Mouse (Mus musculus) liver, embryonic 12.5 days (tissue): ENCODE results near the gene Mta3. TPM values are rescaled to one million over a fixed set of nuclear protein-coding genes. Genes with fewer than 3 reads are reported as not detected.

ENCODE experiments used
- ATAC-seq: fragments of 200-750 bp; cut with Nextera tagmentation; 2 replicates; pipeline ENCODE4 v1.8.0; 2017; ENCODE audit warnings: moderate number of reproducible peaks, mild to moderate bottlenecking, moderate library complexity
- H3K27ac ChIP-seq: fragments of 300-500 bp; sonication (generic); 2 replicates; pipeline ENCODE4 v1.5.1; 2016; ENCODE audit warnings: mild to moderate bottlenecking
- H3K27me3 ChIP-seq: fragments of 300-500 bp; sonication (generic); replicated peaks from 2 replicates; pipeline ENCODE4 v1.6.1; 2016; ENCODE audit warnings: mild to moderate bottlenecking, moderate library complexity
- H3K36me3 ChIP-seq: fragments of 300-500 bp; sonication (generic); 2 replicates; pipeline ENCODE4 v1.6.1; 2016; ENCODE audit warnings: mild to moderate bottlenecking, moderate library complexity
- H3K4me1 ChIP-seq: fragments of 300-500 bp; sonication (generic); 2 replicates; pipeline ENCODE4 v1.6.1; 2016
- H3K4me2 ChIP-seq: fragments of 300-500 bp; sonication (generic); 2 replicates; pipeline ENCODE4 v1.6.1; 2016; ENCODE audit warnings: mild to moderate bottlenecking, moderate library complexity
- H3K4me3 ChIP-seq: fragments of 300-500 bp; sonication (generic); 2 replicates; pipeline ENCODE4 v1.5.1; 2016; ENCODE audit warnings: mild to moderate bottlenecking, moderate library complexity
- H3K9ac ChIP-seq: fragments of 300-500 bp; sonication (generic); 2 replicates; pipeline ENCODE4 v1.6.1; 2016; ENCODE audit warnings: mild to moderate bottlenecking, moderate library complexity
- H3K9me3 ChIP-seq: fragments of 300-500 bp; sonication (generic); replicated peaks from 2 replicates; pipeline ENCODE4 v1.6.1; 2016; ENCODE audit warnings: mild to moderate bottlenecking, moderate library complexity
- WGBS: fragments of 180-500 bp; shearing (Covaris S2); methylation state at CpG from one replicate; pipeline ENCODE4 v1.1.7; 2016; ENCODE audit not compliant: insufficient replicate concordance; 5-methylcytosine and 5-hydroxymethylcytosine counted together
- polyA plus RNA-seq: library from polyadenylated mRNA; unstranded; fragments of >200 nt; fragmentation: Nextera tagmentation; extraction: Ambion mirVana; gene quantifications from 2 replicates; pipeline ENCODE4 v1.2.1, GENCODE M21; 2016

The Mta3 gene
- polyA plus RNA-seq, 1 experiment from 2014 or later: 60.2 TPM

- H3K4me2 ChIP-seq: no peak overlapping the region
These were observed 113.5 kb downstream of the Mta3 start for GRCm38 (mm10) chr17:83819503-83819902.

GRCm38 (mm10) chr17:83820701-83821100, 114.7 kb downstream of the Mta3 start:
- H3K4me2 ChIP-seq: no peak overlapping the region
- H3K4me1 ChIP-seq: peaks cover 7% of the 10 kb centered on the region
- 84% methylated on average over 5 of the region's 5 CpGs for WGBS
- no peaks in the 10 kb centered on the region for H3K27me3 ChIP-seq
- no peak overlapping the region for H3K9ac ChIP-seq
- H3K4me3 ChIP-seq: no peak overlapping the region
- ATAC-seq: no peak
- no peaks in the 10 kb centered on the region; the same call in 1 of the 2 replicates for H3K36me3 ChIP-seq
- no peaks in the 10 kb centered on the region for H3K9me3 ChIP-seq
- H3K27ac ChIP-seq: no peak overlapping the region

More at GRCm38 (mm10) chr17:83819503-83819902, 113.5 kb downstream of the Mta3 start:
- peaks cover 2% of the 10 kb centered on the region; the same call in 1 of the 2 replicates for H3K36me3 ChIP-seq
- no peak overlapping the region for H3K9ac ChIP-seq
- no peak for ATAC-seq
- no peaks in the 10 kb centered on the region for H3K9me3 ChIP-seq
- WGBS: 67% methylated on average over 8 of the region's 8 CpGs
- peaks cover 7% of the 10 kb centered on the region for H3K4me1 ChIP-seq
- H3K27ac ChIP-seq: no peak overlapping the region
- no peaks in the 10 kb centered on the region for H3K27me3 ChIP-seq
- H3K4me3 ChIP-seq: no peak overlapping the region

GRCm38 (mm10) chr17:83821876-83822275, 115.9 kb downstream of the Mta3 start:
- Histone ChIP-seq H3K4me3 (no peak overlapping the region), H3K4me2 (no peak overlapping the region), H3K9me3 (no peaks in the 10 kb centered on the region), H3K9ac (no peak overlapping the region), H3K4me1 (peaks cover 3% of the 10 kb centered on the region; the same call in 1 of the 2 replicates), H3K36me3 (no peaks in the 10 kb centered on the region; the same call in 1 of the 2 replicates), H3K27ac (no peak overlapping the region), H3K27me3 (no peaks in the 10 kb centered on the region)
- WGBS: 79% methylated on average over 3 of the region's 3 CpGs
- ATAC-seq: no peak

- WGBS: 56% methylated on average over 7 of the region's 7 CpGs
- Histone ChIP-seq H3K4me2 (no peak overlapping the region), H3K4me1 (peaks cover 3% of the 10 kb centered on the region; the same call in 1 of the 2 replicates), H3K9me3 (no peaks in the 10 kb centered on the region), H3K9ac (no peak overlapping the region), H3K36me3 (no peaks in the 10 kb centered on the region), H3K27me3 (no peaks in the 10 kb centered on the region), H3K4me3 (no peak overlapping the region), H3K27ac (no peak overlapping the region)
- no peak for ATAC-seq
These were observed 117.9 kb downstream of the Mta3 start for GRCm38 (mm10) chr17:83823835-83824234.

- Histone ChIP-seq H3K9ac (no peak overlapping the region), H3K27ac (no peak overlapping the region), H3K4me3 (no peak overlapping the region), H3K36me3 (no peaks in the 10 kb centered on the region), H3K9me3 (no peaks in the 10 kb centered on the region), H3K4me2 (no peak overlapping the region), H3K27me3 (no peaks in the 10 kb centered on the region), H3K4me1 (peaks cover 21% of the 10 kb centered on the region)
- ATAC-seq: no peak
- WGBS: 49% methylated on average over 3 of the region's 3 CpGs
These were observed 123.4 kb downstream of the Mta3 start for GRCm38 (mm10) chr17:83829356-83829755.

GRCm38 (mm10) chr17:83830616-83831292, 124.8 kb downstream of the Mta3 start:
- H3K27me3 ChIP-seq: no peaks in the 10 kb centered on the region
- no peaks in the 10 kb centered on the region for H3K9me3 ChIP-seq
- no peak overlapping the region for H3K9ac ChIP-seq
- no peak overlapping the region for H3K4me3 ChIP-seq
- no peak overlapping the region for H3K27ac ChIP-seq
- 88% methylated on average over 4 of the region's 4 CpGs for WGBS
- peaks cover 25% of the 10 kb centered on the region for H3K4me1 ChIP-seq
- ATAC-seq: no peak
- H3K36me3 ChIP-seq: no peaks in the 10 kb centered on the region
- no peak overlapping the region for H3K4me2 ChIP-seq

GRCm38 (mm10) chr17:83834120-83834519, 128.2 kb downstream of the Mta3 start:
- no peaks in the 10 kb centered on the region for H3K36me3 ChIP-seq
- H3K4me2 ChIP-seq: no peak overlapping the region
- ATAC-seq: no peak
- no peak overlapping the region for H3K9ac ChIP-seq
- H3K27ac ChIP-seq: no peak overlapping the region
- no peaks in the 10 kb centered on the region for H3K9me3 ChIP-seq
- H3K4me3 ChIP-seq: no peak overlapping the region
- WGBS: 65% methylated on average over 4 of the region's 4 CpGs
- H3K4me1 ChIP-seq: peaks cover 28% of the 10 kb centered on the region
- H3K27me3 ChIP-seq: no peaks in the 10 kb centered on the region

- H3K27me3 ChIP-seq: no peaks in the 10 kb centered on the region
- no peaks in the 10 kb centered on the region for H3K9me3 ChIP-seq
- ATAC-seq: peak; percentile 75
- H3K9ac ChIP-seq: no peak overlapping the region
- H3K4me2 ChIP-seq: no peak overlapping the region
- no peak overlapping the region for H3K4me3 ChIP-seq
- peaks cover 19% of the 10 kb centered on the region for H3K4me1 ChIP-seq
- H3K36me3 ChIP-seq: no peaks in the 10 kb centered on the region
- WGBS: 64% methylated on average over 3 of the region's 3 CpGs
- peak overlapping the region; percentile 67 for H3K27ac ChIP-seq
These were observed 130.1 kb downstream of the Mta3 start for GRCm38 (mm10) chr17:83836048-83836447.

GRCm38 (mm10) chr17:83837659-83838190, 131.8 kb downstream of the Mta3 start:
- Histone ChIP-seq H3K4me1 (peaks cover 12% of the 10 kb centered on the region), H3K27ac (no peak overlapping the region), H3K4me2 (no peak overlapping the region), H3K9ac (no peak overlapping the region), H3K4me3 (no peak overlapping the region), H3K36me3 (no peaks in the 10 kb centered on the region), H3K9me3 (no peaks in the 10 kb centered on the region), H3K27me3 (no peaks in the 10 kb centered on the region)
- no peak for ATAC-seq
- 53% methylated on average over 8 of the region's 8 CpGs for WGBS

GRCm38 (mm10) chr17:83839132-83839531, 133.2 kb downstream of the Mta3 start:
- no peak overlapping the region for H3K4me3 ChIP-seq
- 56% methylated on average over 9 of the region's 9 CpGs for WGBS
- no peaks in the 10 kb centered on the region for H3K9me3 ChIP-seq
- no peak overlapping the region for H3K4me2 ChIP-seq
- H3K4me1 ChIP-seq: peaks cover 11% of the 10 kb centered on the region; the same call in 1 of the 2 replicates
- H3K27me3 ChIP-seq: no peaks in the 10 kb centered on the region
- H3K36me3 ChIP-seq: no peaks in the 10 kb centered on the region
- ATAC-seq: no peak
- H3K27ac ChIP-seq: no peak overlapping the region
- no peak overlapping the region for H3K9ac ChIP-seq

GRCm38 (mm10) chr17:83841011-83841410, 135.0 kb downstream of the Mta3 start:
- H3K27me3 ChIP-seq: no peaks in the 10 kb centered on the region
- H3K4me1 ChIP-seq: peaks cover 16% of the 10 kb centered on the region
- no peak for ATAC-seq
- H3K4me2 ChIP-seq: no peak overlapping the region
- H3K9ac ChIP-seq: no peak overlapping the region
- no peaks in the 10 kb centered on the region for H3K9me3 ChIP-seq
- no peak overlapping the region for H3K27ac ChIP-seq
- no peak overlapping the region for H3K4me3 ChIP-seq
- WGBS: 70% methylated on average over 5 of the region's 5 CpGs
- no peaks in the 10 kb centered on the region for H3K36me3 ChIP-seq

- no peak overlapping the region for H3K9ac ChIP-seq
- ATAC-seq: no peak
- no peak overlapping the region for H3K4me2 ChIP-seq
- H3K9me3 ChIP-seq: no peaks in the 10 kb centered on the region
- no peak overlapping the region for H3K4me3 ChIP-seq
- 65% methylated on average over 7 of the region's 7 CpGs for WGBS
- peaks cover 42% of the 10 kb centered on the region for H3K4me1 ChIP-seq
- no peak overlapping the region for H3K27ac ChIP-seq
- no peaks in the 10 kb centered on the region for H3K36me3 ChIP-seq
- H3K27me3 ChIP-seq: no peaks in the 10 kb centered on the region
These were observed 137.8 kb downstream of the Mta3 start for GRCm38 (mm10) chr17:83843780-83844179.
